Mouse (Mus musculus): ENCODE results near the gene Optc. TPM values are rescaled to one million over a fixed set of nuclear protein-coding genes. Genes with fewer than 3 reads are reported as not detected.

The Optc gene
- polyA plus RNA-seq, 1 experiment from 2014 or later: 0.14 TPM

DNA sequence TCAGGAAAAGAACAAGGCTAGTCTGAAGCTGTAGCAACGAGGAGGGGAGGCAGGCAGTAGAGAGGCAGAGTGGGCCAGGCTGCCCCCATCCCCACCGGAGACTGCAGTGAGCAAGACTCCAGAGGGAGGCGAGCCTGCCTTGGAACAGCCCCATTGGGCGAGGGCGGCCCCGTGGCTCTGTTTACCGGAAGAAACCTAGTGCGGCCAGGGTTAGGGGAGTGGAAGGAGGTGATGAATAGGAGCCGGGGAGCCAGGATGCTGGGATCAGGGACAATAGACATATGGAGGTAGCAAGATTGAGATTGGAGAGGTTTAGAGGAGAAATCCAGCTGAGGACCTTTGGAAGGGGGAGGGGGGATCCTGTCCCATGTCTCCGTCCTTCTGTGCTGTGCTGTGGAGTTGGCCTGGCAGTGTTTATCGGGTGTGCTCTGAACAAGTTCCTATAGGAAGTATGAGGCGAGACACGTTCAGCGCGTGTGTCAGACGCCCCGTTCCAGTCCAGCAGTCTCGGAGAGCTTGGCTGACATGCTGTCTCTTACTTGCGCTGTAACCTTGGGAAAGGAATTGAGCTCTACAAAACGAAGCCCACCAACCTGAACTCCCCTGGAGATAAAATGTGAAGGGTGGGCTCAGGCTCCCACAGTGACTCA is 17.7 kb downstream of the Optc start:
- H3K4me2 ChIP-seq (ENCODE audit: low read depth, low read length): peak overlapping the region; percentile 73
- peak; percentile 61 for ATAC-seq (ENCODE audit: low read depth)
- no peaks in the 10 kb centered on the region for H3K27me3 ChIP-seq (ENCODE audit: control insufficient read depth, insufficient read depth, low read depth, low read length)
- 14% methylated on average over 20 of the region's 20 CpGs for whole genome bisulfite sequencing (ENCODE audit: insufficient replicate concordance)
- H3K27ac ChIP-seq (ENCODE audit: low read length): peak overlapping the region; percentile 65
- no peaks in the 10 kb centered on the region for H3K36me3 ChIP-seq (ENCODE audit: control insufficient read depth, insufficient read depth)
- H3K9ac ChIP-seq (ENCODE audit: low read depth, low read length): peak overlapping the region; percentile 64
- H3K4me3 ChIP-seq (ENCODE audit: low read depth, low read length): peak overlapping the region; percentile 35
- H3K9me3 ChIP-seq (replicated peaks; ENCODE audit: control insufficient read depth, low read length): no peaks in the 10 kb centered on the region
- peaks cover 85% of the 10 kb centered on the region for H3K4me1 ChIP-seq (ENCODE audit: control insufficient read depth, low read depth, low read length)

DNA sequence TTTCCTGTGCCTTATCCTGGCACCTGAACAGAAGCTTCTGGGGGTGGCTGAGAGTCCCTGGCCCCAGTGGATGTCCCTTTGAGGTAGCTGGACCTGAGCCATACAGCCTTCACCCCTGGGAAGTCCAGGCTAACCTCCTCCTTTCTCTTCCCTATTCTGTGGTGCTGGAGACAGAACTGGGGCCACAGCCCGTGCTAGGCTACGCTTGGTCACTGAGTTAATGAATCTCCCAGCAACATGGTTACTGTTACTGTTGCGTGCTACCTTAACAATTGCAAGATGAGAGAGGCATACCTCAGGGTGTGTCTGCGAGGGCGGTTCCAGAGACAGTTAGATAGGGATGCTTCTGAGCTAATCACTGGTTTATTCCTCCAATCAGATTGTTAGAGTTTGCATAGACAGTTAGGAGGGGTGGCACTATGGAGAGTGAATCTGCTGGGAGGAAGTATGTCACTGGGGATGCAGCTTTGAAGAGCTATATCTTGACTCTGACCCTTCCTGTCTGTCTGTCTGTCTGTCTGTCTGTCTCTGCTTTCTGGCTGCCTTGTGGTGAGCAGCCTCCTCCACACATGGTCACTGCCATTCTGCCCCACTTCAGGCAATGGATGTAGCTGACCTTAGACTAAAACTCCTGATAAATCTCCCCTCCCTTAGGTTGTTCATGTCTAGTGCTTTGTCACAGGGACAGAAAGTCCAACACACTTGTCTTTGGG is 20.1 kb downstream of the Optc start:
- no peak overlapping the region for H3K27ac ChIP-seq (ENCODE audit: low read length)
- 34% methylated on average over 5 of the region's 5 CpGs for WGBS (ENCODE audit: insufficient replicate concordance)
- no peak overlapping the region for H3K9ac ChIP-seq (ENCODE audit: low read depth, low read length)
- no peaks in the 10 kb centered on the region for H3K9me3 ChIP-seq (replicated peaks; ENCODE audit: control insufficient read depth, low read length)
- H3K4me2 ChIP-seq (ENCODE audit: low read depth, low read length): peak overlapping the region; percentile 33
- H3K4me1 ChIP-seq (ENCODE audit: control insufficient read depth, low read depth, low read length): peaks cover 72% of the 10 kb centered on the region
- no peak overlapping the region for H3K4me3 ChIP-seq (ENCODE audit: low read depth, low read length)
- no peaks in the 10 kb centered on the region for H3K27me3 ChIP-seq (ENCODE audit: control insufficient read depth, insufficient read depth, low read depth, low read length)
- ATAC-seq (ENCODE audit: low read depth): peak; percentile 61
- no peaks in the 10 kb centered on the region for H3K36me3 ChIP-seq (ENCODE audit: control insufficient read depth, insufficient read depth)

DNA sequence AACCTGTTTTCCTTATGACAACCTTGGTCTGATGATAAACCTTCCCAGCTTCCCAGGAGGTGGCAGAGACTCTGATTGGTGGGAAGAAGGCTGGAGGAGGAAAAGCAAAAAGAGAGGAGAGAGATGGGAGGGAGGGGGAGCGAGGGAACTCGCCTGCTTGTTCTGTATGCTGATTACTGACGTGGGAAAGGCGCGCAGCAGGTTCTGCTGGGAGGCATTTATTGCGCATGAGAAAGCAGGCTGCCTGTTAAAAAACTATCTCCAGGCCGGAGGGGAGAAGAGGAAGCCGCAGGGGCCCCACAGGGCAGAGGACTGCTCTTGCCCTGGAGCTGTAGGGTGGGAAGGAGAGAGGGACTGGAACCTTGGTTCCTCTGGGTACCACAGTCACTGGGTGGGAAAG is 20.8 kb downstream of the Optc start:
- peak overlapping the region; percentile 6; the same call in 1 of the 2 replicates for H3K9ac ChIP-seq (ENCODE audit: low read depth, low read length)
- WGBS (ENCODE audit: insufficient replicate concordance): 12% methylated on average over 8 of the region's 8 CpGs
- ATAC-seq (ENCODE audit: low read depth): no peak
- H3K9me3 ChIP-seq (replicated peaks; ENCODE audit: control insufficient read depth, low read length): no peaks in the 10 kb centered on the region
- peak overlapping the region; percentile 33 for H3K4me2 ChIP-seq (ENCODE audit: low read depth, low read length)
- H3K4me1 ChIP-seq (ENCODE audit: control insufficient read depth, low read depth, low read length): peaks cover 68% of the 10 kb centered on the region
- H3K27me3 ChIP-seq (ENCODE audit: control insufficient read depth, insufficient read depth, low read depth, low read length): no peaks in the 10 kb centered on the region
- no peak overlapping the region for H3K27ac ChIP-seq (ENCODE audit: low read length)
- no peak overlapping the region for H3K4me3 ChIP-seq (ENCODE audit: low read depth, low read length)
- H3K36me3 ChIP-seq (ENCODE audit: control insufficient read depth, insufficient read depth): no peaks in the 10 kb centered on the region

DNA sequence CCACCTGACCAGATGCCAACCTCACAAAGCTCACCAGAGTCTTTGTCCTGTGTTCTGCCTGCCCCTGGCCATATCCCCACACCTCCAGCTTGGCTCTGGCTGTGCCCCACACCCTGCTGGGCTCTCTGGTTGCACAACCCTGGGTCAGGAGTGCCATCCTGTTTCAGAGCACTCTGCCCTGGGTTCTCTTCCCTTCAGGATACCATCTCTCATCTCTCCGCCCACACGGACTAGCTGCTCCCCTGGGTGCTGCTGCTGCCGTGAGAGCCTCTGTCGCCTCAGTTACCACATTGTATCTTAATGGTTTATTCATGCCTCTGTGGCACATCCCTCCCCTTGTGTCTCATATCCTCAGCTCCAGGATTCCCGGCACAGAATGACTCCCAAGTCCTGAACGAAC is 21.4 kb downstream of the Optc start:
- Histone ChIP-seq H3K9me3 (replicated peaks; ENCODE audit: control insufficient read depth, low read length) (no peaks in the 10 kb centered on the region), H3K4me3 (ENCODE audit: low read depth, low read length) (no peak overlapping the region), H3K27ac (ENCODE audit: low read length) (no peak overlapping the region), H3K36me3 (ENCODE audit: control insufficient read depth, insufficient read depth) (no peaks in the 10 kb centered on the region), H3K4me1 (ENCODE audit: control insufficient read depth, low read depth, low read length) (peaks cover 67% of the 10 kb centered on the region), H3K9ac (ENCODE audit: low read depth, low read length) (0 out of 2 replicates have a peak overlapping the region, but pooled peaks have one; percentile 6), H3K4me2 (ENCODE audit: low read depth, low read length) (peak overlapping the region; percentile 33), H3K27me3 (ENCODE audit: control insufficient read depth, insufficient read depth, low read depth, low read length) (no peaks in the 10 kb centered on the region)
- no peak for ATAC-seq (ENCODE audit: low read depth)
- WGBS (ENCODE audit: insufficient replicate concordance): 32% methylated on average over 6 of the region's 6 CpGs

DNA sequence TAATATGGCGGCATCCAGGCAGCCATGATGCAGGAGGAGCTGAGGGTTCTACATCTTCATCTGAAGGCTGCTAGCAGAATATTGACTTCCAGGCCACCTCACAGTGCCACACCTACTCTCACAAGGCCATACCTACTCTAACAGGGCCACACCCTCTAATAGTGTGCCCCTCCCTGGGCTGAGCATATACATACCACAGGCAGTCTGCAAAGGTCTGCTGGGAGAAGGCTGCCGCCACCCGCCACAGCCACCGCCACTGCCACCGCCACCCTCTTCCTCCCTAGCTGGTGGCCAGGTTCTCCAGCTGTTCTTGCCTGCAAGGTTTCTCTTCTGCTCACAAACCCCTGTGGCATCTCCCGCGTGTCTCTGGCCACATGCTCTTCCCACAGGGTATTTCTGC is 22.0 kb downstream of the Optc start:
- whole genome bisulfite sequencing (ENCODE audit: insufficient replicate concordance): 41% methylated on average over 7 of the region's 7 CpGs
- H3K27me3 ChIP-seq (ENCODE audit: control insufficient read depth, insufficient read depth, low read depth, low read length): no peaks in the 10 kb centered on the region
- no peak overlapping the region for H3K27ac ChIP-seq (ENCODE audit: low read length)
- no peaks in the 10 kb centered on the region for H3K36me3 ChIP-seq (ENCODE audit: control insufficient read depth, insufficient read depth)
- H3K9ac ChIP-seq (ENCODE audit: low read depth, low read length): 0 out of 2 replicates have a peak overlapping the region, but pooled peaks have one; percentile 19
- peak; percentile 61 for ATAC-seq (ENCODE audit: low read depth)
- peak overlapping the region; percentile 33 for H3K4me2 ChIP-seq (ENCODE audit: low read depth, low read length)
- peak overlapping the region; percentile 16; the same call in 1 of the 2 replicates for H3K4me3 ChIP-seq (ENCODE audit: low read depth, low read length)
- peaks cover 61% of the 10 kb centered on the region for H3K4me1 ChIP-seq (ENCODE audit: control insufficient read depth, low read depth, low read length)
- H3K9me3 ChIP-seq (replicated peaks; ENCODE audit: control insufficient read depth, low read length): no peaks in the 10 kb centered on the region

DNA sequence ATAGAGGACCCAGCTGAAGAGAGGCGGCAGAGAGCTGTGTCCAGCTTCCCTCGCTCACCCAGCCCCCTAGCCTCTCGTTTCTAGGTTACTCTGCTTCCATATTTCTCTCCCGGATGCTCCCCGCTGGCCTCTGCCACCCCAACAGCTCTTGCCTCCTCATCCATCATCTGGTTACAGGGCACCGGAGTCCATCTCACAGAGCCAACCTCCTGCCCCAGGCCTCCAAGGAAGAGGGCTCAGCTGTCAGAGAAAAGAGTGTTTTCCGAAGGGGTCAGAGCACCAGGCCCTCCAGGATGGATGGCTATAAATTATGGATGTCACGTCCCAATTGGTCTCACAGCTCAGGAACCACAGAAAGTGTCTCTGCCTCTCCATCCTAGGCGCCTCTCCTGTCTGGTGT is 23.1 kb downstream of the Optc start:
- WGBS (ENCODE audit: insufficient replicate concordance): 80% methylated on average over 9 of the region's 9 CpGs
- H3K9me3 ChIP-seq (replicated peaks; ENCODE audit: control insufficient read depth, low read length): no peaks in the 10 kb centered on the region

DNA sequence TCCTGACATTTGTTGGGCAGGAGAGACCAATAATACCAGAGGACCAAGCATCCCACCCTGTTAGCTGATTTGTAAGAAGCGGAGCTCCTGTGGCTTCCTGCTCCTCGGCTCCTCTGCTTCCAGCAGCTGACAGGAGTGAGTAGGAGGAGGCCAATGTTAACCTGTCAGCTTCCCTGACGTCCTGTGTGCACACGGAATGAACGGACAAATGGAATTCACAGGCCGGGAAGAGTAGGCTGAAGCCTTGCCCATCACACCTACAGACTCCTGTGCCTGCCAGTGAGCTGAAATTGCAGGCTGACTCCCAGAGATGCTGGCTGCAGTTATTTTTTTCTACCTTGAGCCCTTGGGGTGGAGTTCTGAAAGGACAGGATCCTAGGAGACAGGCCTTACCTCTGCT is 23.7 kb downstream of the Optc start:
- Histone ChIP-seq H3K9ac (ENCODE audit: low read depth, low read length) (no peak overlapping the region), H3K36me3 (ENCODE audit: control insufficient read depth, insufficient read depth) (no peaks in the 10 kb centered on the region), H3K9me3 (replicated peaks; ENCODE audit: control insufficient read depth, low read length) (no peaks in the 10 kb centered on the region), H3K4me3 (ENCODE audit: low read depth, low read length) (no peak overlapping the region), H3K4me2 (ENCODE audit: low read depth, low read length) (no peak overlapping the region), H3K27ac (ENCODE audit: low read length) (no peak overlapping the region), H3K27me3 (ENCODE audit: control insufficient read depth, insufficient read depth, low read depth, low read length) (no peaks in the 10 kb centered on the region), H3K4me1 (ENCODE audit: control insufficient read depth, low read depth, low read length) (peaks cover 44% of the 10 kb centered on the region)
- WGBS (ENCODE audit: insufficient replicate concordance): 73% methylated on average over 6 of the region's 6 CpGs
- ATAC-seq (ENCODE audit: low read depth): no peak

More for the DNA sequence above, 23.1 kb downstream of the Optc start:
- Histone ChIP-seq H3K27me3 (ENCODE audit: control insufficient read depth, insufficient read depth, low read depth, low read length) (no peaks in the 10 kb centered on the region), H3K27ac (ENCODE audit: low read length) (no peak overlapping the region), H3K4me1 (ENCODE audit: control insufficient read depth, low read depth, low read length) (peaks cover 50% of the 10 kb centered on the region), H3K36me3 (ENCODE audit: control insufficient read depth, insufficient read depth) (no peaks in the 10 kb centered on the region), H3K4me2 (ENCODE audit: low read depth, low read length) (no peak overlapping the region), H3K9ac (ENCODE audit: low read depth, low read length) (no peak overlapping the region), H3K4me3 (ENCODE audit: low read depth, low read length) (no peak overlapping the region)
- no peak for ATAC-seq (ENCODE audit: low read depth)

DNA sequence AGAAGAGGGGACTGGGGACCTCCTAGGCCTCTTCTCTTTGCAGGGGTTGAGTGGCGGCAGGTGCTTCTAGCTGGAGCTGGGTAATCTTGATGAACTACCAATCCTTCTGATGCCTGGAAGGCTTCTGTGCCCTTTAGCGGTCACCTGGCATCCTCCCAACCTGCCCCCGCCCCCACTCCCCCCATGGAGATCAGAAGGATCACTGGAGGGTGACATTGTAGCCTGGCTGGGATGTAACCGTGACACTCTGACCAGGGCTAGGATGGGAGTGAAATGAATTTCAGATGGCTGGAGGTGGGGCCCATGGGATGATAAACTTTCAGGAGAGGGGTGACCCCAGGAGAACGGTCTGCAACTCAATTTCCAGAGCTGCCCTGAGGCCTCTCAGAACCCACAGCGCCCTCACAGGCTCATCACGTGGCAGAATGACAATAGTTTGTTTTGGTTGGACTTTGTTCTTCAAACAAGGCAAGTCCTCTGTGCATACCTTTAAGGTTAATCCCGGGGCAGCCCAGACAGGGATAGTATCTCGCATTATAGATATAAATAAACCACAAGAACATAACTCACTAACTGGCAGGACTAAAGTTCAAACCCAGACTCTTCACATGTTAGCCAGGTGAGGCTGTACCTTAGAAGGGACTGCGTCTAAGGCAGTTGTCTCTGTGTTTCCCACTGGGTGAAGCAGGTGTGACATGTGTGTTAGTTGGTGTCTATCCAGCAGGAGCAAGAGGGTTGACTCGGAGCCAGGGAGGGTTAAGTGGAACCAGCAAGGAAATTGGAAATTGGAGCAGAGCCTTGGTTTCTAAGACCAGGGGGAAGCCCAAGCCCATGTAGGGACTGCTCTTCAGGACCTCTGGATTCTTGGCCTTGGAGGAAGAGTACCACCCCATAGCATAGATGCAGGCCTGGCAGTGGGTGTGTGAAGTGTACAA is 25.2 kb downstream of the Optc start:
- Histone ChIP-seq H3K9me3 (replicated peaks; ENCODE audit: control insufficient read depth, low read length) (no peaks in the 10 kb centered on the region), H3K27ac (ENCODE audit: low read length) (peak overlapping the region; percentile 56), H3K4me2 (ENCODE audit: low read depth, low read length) (no peak overlapping the region), H3K9ac (ENCODE audit: low read depth, low read length) (no peak overlapping the region), H3K4me3 (ENCODE audit: low read depth, low read length) (no peak overlapping the region), H3K27me3 (ENCODE audit: control insufficient read depth, insufficient read depth, low read depth, low read length) (no peaks in the 10 kb centered on the region), H3K4me1 (ENCODE audit: control insufficient read depth, low read depth, low read length) (peaks cover 36% of the 10 kb centered on the region), H3K36me3 (ENCODE audit: control insufficient read depth, insufficient read depth) (no peaks in the 10 kb centered on the region)
- WGBS (ENCODE audit: insufficient replicate concordance): 55% methylated on average over 11 of the region's 11 CpGs
- peak; percentile 72 for ATAC-seq (ENCODE audit: low read depth)

All from liver, embryonic 16.5 days (tissue).